Mouse (Mus musculus) forebrain, embryonic 14.5 days (tissue): ENCODE results near the gene Ak1. TPM values are rescaled to one million over a fixed set of nuclear protein-coding genes. Genes with fewer than 3 reads are reported as not detected.

ENCODE experiments used
- ATAC-seq: fragments of 200-750 bp; cut with Nextera tagmentation; 2 replicates; pipeline ENCODE4 v1.8.0; 2017; ENCODE audit warnings: mild to moderate bottlenecking, moderate library complexity
- DNase-seq: peaks from one replicate; pipeline ENCODE4 v3.0.0-alpha.2; 2015; ENCODE audit warnings: low spot score
- H3K27ac ChIP-seq: fragments of 300-500 bp; sonication (generic); 2 replicates; pipeline ENCODE4 v1.5.1; 2014; ENCODE audit warnings: low read depth, mild to moderate bottlenecking, control low read depth, low read length, moderate library complexity
- H3K27me3 ChIP-seq: fragments of 300-500 bp; sonication (generic); replicated peaks from 2 replicates; pipeline ENCODE4 v1.6.1; 2014; ENCODE audit warnings: low read length, control low read depth, mixed read lengths; ENCODE audit not compliant: control insufficient read depth, insufficient read depth
- H3K36me3 ChIP-seq: fragments of 300-500 bp; sonication (generic); 2 replicates; pipeline ENCODE4 v1.6.1; 2014; ENCODE audit warnings: low read length, control low read depth; ENCODE audit not compliant: control insufficient read depth, insufficient read depth
- H3K4me1 ChIP-seq: fragments of 300-500 bp; sonication (generic); 2 replicates; pipeline ENCODE4 v1.6.1; 2014; ENCODE audit warnings: antibody characterized with exemption, low read length, control low read depth; ENCODE audit not compliant: control insufficient read depth, insufficient read depth
- H3K4me2 ChIP-seq: fragments of 300-500 bp; sonication (generic); 2 replicates; pipeline ENCODE4 v1.6.1; 2014; ENCODE audit warnings: mild to moderate bottlenecking, control low read depth, low read length
- H3K4me3 ChIP-seq: fragments of 300-500 bp; sonication (generic); 2 replicates; pipeline ENCODE4 v1.5.1; 2014; ENCODE audit warnings: low read depth, low read length, control low read depth
- H3K9ac ChIP-seq: fragments of 300-500 bp; sonication (generic); 2 replicates; pipeline ENCODE4 v1.6.1; 2014; ENCODE audit warnings: mild to moderate bottlenecking, low read length, control low read depth, moderate library complexity
- H3K9me3 ChIP-seq: fragments of 300-500 bp; sonication (generic); replicated peaks from 2 replicates; pipeline ENCODE4 v1.6.1; 2016; ENCODE audit warnings: low read length, control low read depth, mixed read lengths; ENCODE audit not compliant: control insufficient read depth
- WGBS: fragments of 180-500 bp; shearing (Covaris S2); extraction: QIAGEN DNeasy Blood & Tissue Kit; methylation state at CpG from one replicate; pipeline ENCODE4 v1.1.7; 2014; 5-methylcytosine and 5-hydroxymethylcytosine counted together
- polyA plus RNA-seq: library from polyadenylated mRNA; unstranded; fragments of >200 nt; fragmentation: Nextera tagmentation; extraction: Ambion mirVana; gene quantifications from 2 replicates; pipeline ENCODE4 v1.2.1, GENCODE M21; 2014

Gene Ak1
- polyA plus RNA-seq, 1 experiment from 2014 or later: 60.3 TPM

DNA sequence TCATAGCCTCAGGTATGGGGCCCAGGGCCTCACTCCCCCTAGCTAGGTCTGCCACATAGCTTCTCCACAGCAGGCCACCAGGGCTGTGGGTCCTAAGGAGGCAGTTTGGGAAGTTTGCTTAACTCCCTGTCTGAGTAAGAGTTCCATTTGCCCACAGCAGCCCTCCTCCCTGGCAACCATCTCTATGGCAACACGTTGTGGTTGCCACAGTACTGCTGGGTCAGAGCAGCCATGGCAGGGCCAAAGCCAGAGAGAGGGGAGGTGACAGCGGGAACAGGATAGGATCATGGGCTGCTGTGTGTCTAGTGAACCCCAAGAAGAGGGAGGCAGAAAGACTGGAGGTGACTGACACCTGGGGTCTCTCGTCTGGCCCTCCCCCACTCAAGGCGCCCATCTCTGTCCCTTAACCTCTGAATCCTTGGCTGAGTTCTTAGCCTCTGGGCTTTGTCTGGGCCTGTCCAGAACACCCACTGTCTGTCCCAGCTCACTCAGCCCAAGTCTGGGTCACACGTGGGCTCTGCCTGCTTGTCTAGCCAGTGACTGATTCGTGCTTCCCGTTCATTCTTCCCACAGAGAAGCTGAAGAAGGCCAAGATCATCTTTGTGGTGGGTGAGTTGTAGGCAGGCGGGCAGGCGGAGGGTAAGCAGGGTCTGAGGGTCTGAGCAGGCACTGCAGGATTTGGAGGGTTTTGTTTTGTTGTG lies 7.9 kb downstream of the Ak1 start:
- Histone ChIP-seq H3K4me2 (peak overlapping the region; percentile 26; the same call in 1 of the 2 replicates), H3K36me3 (peaks cover 9% of the 10 kb centered on the region; the same call in 1 of the 2 replicates), H3K9me3 (no peaks in the 10 kb centered on the region), H3K27me3 (no peaks in the 10 kb centered on the region), H3K4me3 (no peak overlapping the region), H3K4me1 (peaks cover 30% of the 10 kb centered on the region), H3K27ac (no peak overlapping the region; the same call in 1 of the 2 replicates), H3K9ac (peak overlapping the region; percentile 32; the same call in 1 of the 2 replicates)
- DNase-seq: peak; percentile 80
- WGBS: 30% methylated on average over 9 of the region's 9 CpGs
- peak; percentile 33; the same call in 1 of the 2 replicates for ATAC-seq

DNA sequence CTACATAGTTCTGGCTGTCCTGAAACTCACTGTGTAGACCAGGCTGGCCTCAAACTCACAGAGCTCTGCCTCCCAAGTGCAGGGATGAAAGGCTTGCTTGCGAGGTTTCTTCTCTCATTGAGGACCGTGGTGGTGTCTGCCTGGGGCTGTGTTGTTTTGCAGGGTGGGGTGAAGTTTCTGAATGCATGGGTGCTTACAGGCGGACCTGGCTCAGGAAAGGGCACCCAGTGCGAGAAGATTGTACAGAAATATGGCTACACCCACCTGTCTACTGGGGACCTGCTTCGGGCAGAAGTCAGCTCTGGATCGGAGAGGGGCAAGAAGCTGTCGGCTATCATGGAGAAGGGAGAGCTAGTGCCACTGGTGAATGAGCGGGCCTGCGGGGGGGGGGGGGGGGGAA lies 8.5 kb downstream of the Ak1 start:
- 80% methylated on average over 9 of the region's 9 CpGs for WGBS
- Histone ChIP-seq H3K9ac (no peak overlapping the region), H3K4me3 (no peak overlapping the region), H3K9me3 (no peaks in the 10 kb centered on the region), H3K27ac (no peak overlapping the region), H3K4me2 (no peak overlapping the region), H3K27me3 (no peaks in the 10 kb centered on the region), H3K4me1 (peaks cover 27% of the 10 kb centered on the region), H3K36me3 (peaks cover 9% of the 10 kb centered on the region; the same call in 1 of the 2 replicates)
- ATAC-seq (no peak), DNase-seq (no peak)

DNA sequence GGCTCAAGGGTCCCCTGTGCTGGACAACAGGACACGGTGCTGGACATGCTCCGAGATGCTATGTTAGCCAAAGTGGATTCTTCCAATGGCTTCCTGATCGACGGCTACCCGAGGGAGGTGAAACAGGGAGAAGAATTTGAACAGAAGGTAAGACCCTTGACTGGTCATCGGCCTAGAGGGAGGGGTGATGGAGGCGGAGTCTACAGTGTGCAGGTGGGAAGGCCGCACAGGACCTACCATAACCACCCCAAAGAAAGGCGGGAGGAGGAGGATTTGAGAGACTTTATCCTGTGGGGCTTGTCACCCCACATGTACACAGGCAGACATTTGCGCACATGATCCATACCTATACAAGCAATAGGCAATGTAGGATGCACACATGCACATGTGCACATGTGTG lies 9.5 kb downstream of the Ak1 start:
- Histone ChIP-seq H3K4me2 (no peak overlapping the region), H3K27me3 (no peaks in the 10 kb centered on the region), H3K4me1 (peaks cover 19% of the 10 kb centered on the region), H3K9ac (no peak overlapping the region), H3K9me3 (no peaks in the 10 kb centered on the region), H3K4me3 (no peak overlapping the region), H3K36me3 (peaks cover 9% of the 10 kb centered on the region; the same call in 1 of the 2 replicates), H3K27ac (no peak overlapping the region)
- 87% methylated on average over 10 of the region's 10 CpGs for WGBS
- DNase-seq: no peak
- ATAC-seq: no peak

DNA sequence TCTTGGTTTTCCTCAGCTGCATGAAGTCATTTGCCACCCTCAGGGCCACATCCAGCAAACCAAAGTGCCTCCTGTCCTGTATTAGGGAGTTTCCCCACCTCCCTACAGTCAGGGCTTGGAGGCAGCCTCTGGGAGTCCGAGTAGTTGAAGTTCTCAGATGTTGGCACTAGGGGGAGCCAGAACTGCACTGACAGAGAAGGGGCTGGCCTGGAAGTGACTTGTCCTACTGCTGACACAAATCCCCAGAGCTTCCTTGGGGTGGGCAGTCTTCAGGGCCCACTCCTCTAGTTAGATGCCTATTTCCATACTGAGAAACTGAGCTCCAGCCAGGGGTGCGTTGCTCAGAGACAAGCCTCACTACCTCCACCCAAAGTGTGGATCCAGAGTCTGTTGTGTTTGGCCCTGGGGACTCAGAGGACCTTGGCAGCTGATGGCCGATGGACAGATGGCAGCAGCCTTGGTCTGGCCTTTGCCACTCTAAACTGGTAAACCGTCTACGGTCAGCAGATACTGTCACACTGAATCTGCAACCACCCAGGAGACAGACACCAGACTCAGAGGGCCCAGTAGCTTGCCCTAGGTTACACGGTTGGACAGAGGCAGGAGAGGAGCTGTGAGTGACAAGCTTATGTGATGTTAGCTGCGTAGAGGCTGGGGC lies 10.3 kb downstream of the Ak1 start:
- H3K4me3 ChIP-seq: no peak overlapping the region
- H3K27me3 ChIP-seq: no peaks in the 10 kb centered on the region
- WGBS: 56% methylated on average over 7 of the region's 7 CpGs
- no peaks in the 10 kb centered on the region for H3K9me3 ChIP-seq
- peak; percentile 81 for DNase-seq
- H3K27ac ChIP-seq: no peak overlapping the region
- no peak overlapping the region for H3K9ac ChIP-seq
- peaks cover 14% of the 10 kb centered on the region for H3K4me1 ChIP-seq
- no peak overlapping the region for H3K4me2 ChIP-seq
- peak; percentile 52; the same call in 1 of the 2 replicates for ATAC-seq
- H3K36me3 ChIP-seq: peaks cover 9% of the 10 kb centered on the region; the same call in 1 of the 2 replicates

DNA sequence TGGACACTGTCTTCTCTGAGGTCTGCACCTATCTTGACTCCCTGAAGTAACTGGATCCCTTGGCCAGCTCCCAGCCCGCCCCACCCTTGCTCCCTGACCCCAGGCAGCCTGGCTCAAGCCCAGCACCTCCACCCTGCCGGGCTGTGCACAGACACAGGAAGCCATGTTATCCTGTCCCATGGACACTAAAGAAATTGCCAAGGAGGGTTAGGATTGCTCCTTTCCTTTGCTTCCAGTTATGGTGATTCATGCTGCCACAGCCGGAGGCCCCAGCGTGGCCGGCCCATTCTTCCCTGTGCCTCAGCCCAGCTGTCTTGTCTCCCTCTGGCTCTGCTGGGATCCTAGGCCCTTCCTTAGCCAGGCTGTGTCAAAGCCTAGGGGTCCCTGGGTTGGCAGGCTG lies 12.1 kb downstream of the Ak1 start:
- H3K4me1 ChIP-seq: peaks cover 10% of the 10 kb centered on the region
- ATAC-seq (no peak), DNase-seq (no peak)
- H3K27me3 ChIP-seq: no peaks in the 10 kb centered on the region
- peaks cover 9% of the 10 kb centered on the region; the same call in 1 of the 2 replicates for H3K36me3 ChIP-seq
- H3K9ac ChIP-seq: no peak overlapping the region
- H3K4me2 ChIP-seq: no peak overlapping the region
- 76% methylated on average over 5 of the region's 5 CpGs for WGBS
- H3K27ac ChIP-seq: no peak overlapping the region
- H3K9me3 ChIP-seq: no peaks in the 10 kb centered on the region
- H3K4me3 ChIP-seq: no peak overlapping the region

DNA sequence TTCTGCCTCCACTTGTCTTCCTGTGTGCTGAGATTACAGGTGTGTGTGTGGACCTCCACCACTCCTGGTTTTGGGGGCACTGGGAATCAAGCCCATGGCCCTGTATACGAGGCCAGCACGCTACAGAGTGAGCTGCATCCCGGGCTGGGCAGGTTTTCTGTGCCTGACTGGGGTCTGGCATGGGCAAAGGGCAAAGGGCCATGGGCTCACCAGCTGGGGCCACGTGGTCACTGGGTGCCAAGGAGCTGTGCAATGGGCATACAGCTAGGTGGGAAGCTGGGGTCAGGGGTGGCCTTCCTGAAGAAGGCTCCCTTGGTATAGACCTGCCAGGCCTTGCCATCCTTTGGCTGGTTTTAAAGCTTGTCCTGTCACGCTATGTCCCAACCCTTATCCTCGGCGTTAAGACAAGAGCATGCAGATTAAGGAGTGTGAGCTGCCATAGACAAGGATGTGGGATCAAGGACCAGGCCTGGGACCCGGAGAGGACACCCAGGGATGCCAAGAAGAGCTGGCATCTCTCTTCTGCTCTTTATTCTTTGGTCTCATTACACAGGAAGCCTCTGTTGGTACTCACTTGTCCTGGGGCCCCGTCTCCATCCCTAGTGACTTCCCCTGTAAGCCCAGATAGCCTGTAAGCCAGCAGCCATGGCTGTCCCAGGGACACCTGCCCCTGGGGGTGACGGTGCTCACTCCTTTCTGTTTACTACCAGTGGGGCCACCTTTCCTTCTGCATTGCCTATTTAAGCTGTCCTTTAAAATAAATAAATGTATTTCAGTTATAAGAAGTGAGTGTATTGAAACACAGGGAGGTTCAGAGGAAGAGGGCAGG lies 12.9 kb downstream of the Ak1 start:
- Histone ChIP-seq H3K4me3 (no peak overlapping the region), H3K4me1 (0 out of 2 replicates have a peak, but pooled peaks cover 2% of the 10 kb centered on the region), H3K4me2 (no peak overlapping the region), H3K9me3 (no peaks in the 10 kb centered on the region), H3K27me3 (no peaks in the 10 kb centered on the region), H3K27ac (no peak overlapping the region), H3K9ac (no peak overlapping the region), H3K36me3 (peaks cover 9% of the 10 kb centered on the region; the same call in 1 of the 2 replicates)
- 85% methylated on average over 10 of the region's 10 CpGs for WGBS
- ATAC-seq (no peak), DNase-seq (no peak)

DNA sequence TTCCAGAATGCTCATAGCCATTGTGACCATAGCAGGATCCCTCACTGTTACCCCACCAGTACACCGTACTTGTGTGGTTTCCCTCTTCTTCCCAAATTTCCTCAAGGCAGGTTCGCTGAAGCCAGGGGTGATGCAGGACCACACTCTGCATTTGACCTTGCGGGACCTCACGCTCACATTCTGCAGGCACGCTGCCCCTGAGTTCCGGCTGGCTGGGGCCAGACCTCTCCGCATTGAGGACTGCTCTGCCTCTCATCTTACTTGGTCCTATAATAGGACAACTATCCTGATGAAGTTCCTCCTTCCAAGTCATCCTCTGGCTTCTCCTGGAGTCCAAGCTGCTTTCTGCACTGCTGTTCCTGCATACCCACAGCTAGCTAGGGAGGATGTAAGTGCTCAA lies 15.1 kb downstream of the Ak1 start:
- Histone ChIP-seq H3K27me3 (no peaks in the 10 kb centered on the region), H3K9ac (no peak overlapping the region), H3K4me2 (no peak overlapping the region), H3K4me1 (no peaks in the 10 kb centered on the region), H3K9me3 (no peaks in the 10 kb centered on the region), H3K4me3 (no peak overlapping the region), H3K27ac (no peak overlapping the region), H3K36me3 (peaks cover 9% of the 10 kb centered on the region; the same call in 1 of the 2 replicates)
- WGBS: 92% methylated on average over 7 of the region's 7 CpGs
- ATAC-seq (no peak), DNase-seq (no peak)

DNA sequence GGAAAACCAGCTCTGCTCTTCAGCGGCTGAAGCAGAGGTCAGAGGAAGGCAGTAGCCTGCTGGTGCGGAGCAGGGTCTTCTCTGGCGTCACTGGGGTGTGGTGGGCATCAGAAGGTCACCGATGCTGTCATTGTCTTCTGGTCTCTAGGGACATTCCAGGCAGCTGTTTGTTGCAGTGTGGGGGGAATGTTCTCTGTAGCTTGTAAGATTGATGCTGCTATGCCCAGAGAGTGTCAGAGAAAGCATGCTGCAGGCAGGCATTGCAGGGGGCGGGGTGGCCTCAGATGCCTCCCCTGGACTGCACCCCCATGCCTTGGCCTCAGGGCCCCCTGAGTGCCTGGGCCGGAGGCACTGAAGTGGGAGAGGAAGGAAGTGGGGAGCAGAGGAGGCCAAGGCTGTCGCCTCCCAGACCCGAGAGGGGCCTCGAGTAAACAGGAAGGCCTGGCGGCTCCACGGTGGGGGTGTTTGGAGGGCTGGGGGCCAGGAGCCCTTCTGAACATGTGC lies 16.3 kb downstream of the Ak1 start:
- peak overlapping the region; percentile 17; the same call in 1 of the 2 replicates for H3K9ac ChIP-seq
- ATAC-seq: no peak
- peaks cover 9% of the 10 kb centered on the region; the same call in 1 of the 2 replicates for H3K36me3 ChIP-seq

More for the DNA sequence above, 16.3 kb downstream of the Ak1 start:
- no peak for DNase-seq
- no peaks in the 10 kb centered on the region for H3K27me3 ChIP-seq
- H3K27ac ChIP-seq: 0 out of 2 replicates have a peak overlapping the region, but pooled peaks have one; percentile 9
- 58% methylated on average over 11 of the region's 11 CpGs for WGBS
- no peaks in the 10 kb centered on the region for H3K4me1 ChIP-seq
- H3K4me2 ChIP-seq: no peak overlapping the region
- H3K4me3 ChIP-seq: no peak overlapping the region
- H3K9me3 ChIP-seq: no peaks in the 10 kb centered on the region
